Mouse (Mus musculus): Measurements from ENCODE around the gene Gngt2. TPM values are rescaled to one million over a fixed set of nuclear protein-coding genes. Genes with fewer than 3 reads are reported as not detected.

The Gngt2 gene
- polyA plus RNA-seq, 1 experiment from 2014 or later, result 13.7 TPM

DNA sequence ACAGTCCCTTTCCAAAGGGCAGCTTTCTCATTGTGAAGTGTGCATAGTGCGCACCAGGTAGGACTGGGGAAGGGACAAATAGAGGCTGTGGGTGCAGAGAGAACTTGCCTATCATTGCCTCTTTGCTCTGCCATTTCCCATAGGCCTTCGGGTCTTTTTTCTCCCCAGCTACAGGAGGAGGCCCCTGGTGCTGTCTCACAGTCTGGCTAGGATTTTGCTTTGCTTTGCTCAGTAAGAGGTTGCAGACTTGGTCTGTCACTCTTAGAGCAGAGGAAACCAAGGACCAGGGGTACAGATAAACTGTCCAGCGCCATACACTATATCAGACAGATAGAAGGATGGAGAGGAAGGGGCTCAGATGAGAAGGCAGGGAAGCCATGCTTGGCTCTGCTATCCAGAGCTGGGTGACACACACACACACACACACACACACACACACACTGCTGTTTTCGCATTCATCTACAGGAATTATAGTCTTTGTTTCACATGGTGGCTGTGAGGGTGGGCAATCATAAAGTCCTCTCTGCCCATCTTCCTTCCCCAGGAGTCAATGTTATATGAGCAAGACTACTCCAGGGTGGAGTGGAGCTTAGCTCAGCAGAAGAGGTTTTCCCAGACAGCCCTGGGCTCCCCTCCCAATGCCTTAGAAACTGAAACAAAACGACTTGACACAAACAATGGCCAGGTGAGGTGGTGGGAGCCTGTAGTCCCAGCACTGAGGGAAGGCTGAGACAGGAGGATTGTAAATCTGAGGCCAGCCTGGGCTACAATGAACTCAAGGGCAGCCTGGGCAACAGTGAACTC is 3.9 kb downstream of the Gngt2 start:
- no peak for ATAC-seq (ENCODE audit: insufficient number of reproducible peaks, insufficient read depth, low FRiP score, low read depth)
- H3K9ac ChIP-seq (replicated peaks; ENCODE audit: low read depth, low read length), result no peak overlapping the region
- peak overlapping the region; percentile 6; the same call in 1 of the 2 replicates for H3K4me3 ChIP-seq (ENCODE audit: low read depth, low read length)
- H3K27me3 ChIP-seq (ENCODE audit: control insufficient read depth, insufficient read depth, low read length), result no peaks in the 10 kb centered on the region; the same call in 1 of the 2 replicates
- H3K4me2 ChIP-seq (replicated peaks; ENCODE audit: low read depth, low read length), result peak overlapping the region; percentile 18
- H3K36me3 ChIP-seq (ENCODE audit: control insufficient read depth, insufficient read depth, low read length), result no peaks in the 10 kb centered on the region
- H3K9me3 ChIP-seq (ENCODE audit: control insufficient read depth, low read depth, low read length), result no peaks in the 10 kb centered on the region
- H3K4me1 ChIP-seq (ENCODE audit: control insufficient read depth, insufficient read depth, low read length), result peaks cover 16% of the 10 kb centered on the region; the same call in 1 of the 2 replicates
- WGBS, result 73% methylated on average over 5 of the region's 5 CpGs
- no peak overlapping the region for H3K27ac ChIP-seq (ENCODE audit: low read length)

- peak overlapping the region; percentile 6; the same call in 1 of the 2 replicates for H3K4me3 ChIP-seq (ENCODE audit: low read depth, low read length)
- H3K36me3 ChIP-seq (ENCODE audit: control insufficient read depth, insufficient read depth, low read length), result no peaks in the 10 kb centered on the region
- no peak for ATAC-seq (ENCODE audit: insufficient number of reproducible peaks, insufficient read depth, low FRiP score, low read depth)
- H3K9ac ChIP-seq (replicated peaks; ENCODE audit: low read depth, low read length), result no peak overlapping the region
- peak overlapping the region; percentile 18; the same call in 1 of the 2 replicates for H3K4me2 ChIP-seq (replicated peaks; ENCODE audit: low read depth, low read length)
- no peaks in the 10 kb centered on the region for H3K9me3 ChIP-seq (ENCODE audit: control insufficient read depth, low read depth, low read length)
- H3K27ac ChIP-seq (ENCODE audit: low read length), result peak overlapping the region; percentile 39; the same call in 1 of the 2 replicates
- peaks cover 14% of the 10 kb centered on the region; the same call in 1 of the 2 replicates for H3K4me1 ChIP-seq (ENCODE audit: control insufficient read depth, insufficient read depth, low read length)
- no peaks in the 10 kb centered on the region for H3K27me3 ChIP-seq (ENCODE audit: control insufficient read depth, insufficient read depth, low read length)
- 64% methylated on average over 10 of the region's 10 CpGs for WGBS
Observed at GRCm38 (mm10) chr11:95841498-95841830, 4.4 kb downstream of the Gngt2 start.

DNA sequence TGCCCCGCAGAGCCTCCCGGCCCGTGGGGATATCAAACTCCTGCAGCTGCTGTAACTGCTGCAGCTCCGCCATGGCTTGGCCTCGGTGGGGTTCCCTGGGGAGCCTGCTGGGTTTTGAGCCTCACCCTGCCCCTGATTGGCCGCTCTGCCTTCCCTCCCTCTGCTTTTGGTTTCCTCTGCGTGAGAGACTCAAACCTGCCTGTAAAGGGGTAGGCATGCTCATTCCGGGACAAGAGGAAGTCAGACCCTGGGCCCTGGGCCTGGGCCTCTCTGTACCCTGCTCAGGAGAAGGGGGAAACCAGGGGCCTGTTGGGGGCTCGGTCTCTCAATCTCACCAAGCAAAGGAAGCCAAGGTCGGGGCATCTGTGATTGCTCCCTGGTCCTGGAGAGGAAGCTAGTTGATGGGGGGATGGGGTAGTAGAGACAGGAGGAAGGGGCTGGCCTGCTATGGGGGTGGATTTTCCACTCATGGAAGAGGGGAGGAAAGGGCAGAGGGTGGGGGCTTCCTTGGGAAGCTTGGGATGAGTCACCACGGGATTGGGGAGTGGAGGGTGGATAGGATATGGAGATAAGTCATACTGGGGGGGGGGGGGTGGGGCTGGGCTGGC is 5.2 kb downstream of the Gngt2 start, which contains the start of gene Abi3:
Abi3 (minus strand) TSS at position 403 of the 608 bp plus-strand sequence.
- H3K4me3 ChIP-seq (ENCODE audit: low read depth, low read length), result peak within 1 kb of the TSS; percentile 6; the same call in 1 of the 2 replicates
- H3K9ac ChIP-seq (replicated peaks; ENCODE audit: low read depth, low read length), result no peak within 1 kb of the TSS
- 17% methylated on average over 11 of the region's 11 CpGs for WGBS
- peak within 1 kb of the TSS; percentile 39; the same call in 1 of the 2 replicates for H3K27ac ChIP-seq (ENCODE audit: low read length)
- no peaks in the 10 kb centered on the region for H3K9me3 ChIP-seq (ENCODE audit: control insufficient read depth, low read depth, low read length)
- no peaks in the 10 kb centered on the region for H3K27me3 ChIP-seq (ENCODE audit: control insufficient read depth, insufficient read depth, low read length)
- H3K4me1 ChIP-seq (ENCODE audit: control insufficient read depth, insufficient read depth, low read length), result peaks cover 8% of the 10 kb centered on the region; the same call in 1 of the 2 replicates
- no peaks in the 10 kb centered on the region for H3K36me3 ChIP-seq (ENCODE audit: control insufficient read depth, insufficient read depth, low read length)
- H3K4me2 ChIP-seq (replicated peaks; ENCODE audit: low read depth, low read length), result peak within 1 kb of the TSS; percentile 18; the same call in 1 of the 2 replicates
- ATAC-seq (ENCODE audit: insufficient number of reproducible peaks, insufficient read depth, low FRiP score, low read depth), result peak; percentile 33; the same call in 1 of the 2 replicates

DNA sequence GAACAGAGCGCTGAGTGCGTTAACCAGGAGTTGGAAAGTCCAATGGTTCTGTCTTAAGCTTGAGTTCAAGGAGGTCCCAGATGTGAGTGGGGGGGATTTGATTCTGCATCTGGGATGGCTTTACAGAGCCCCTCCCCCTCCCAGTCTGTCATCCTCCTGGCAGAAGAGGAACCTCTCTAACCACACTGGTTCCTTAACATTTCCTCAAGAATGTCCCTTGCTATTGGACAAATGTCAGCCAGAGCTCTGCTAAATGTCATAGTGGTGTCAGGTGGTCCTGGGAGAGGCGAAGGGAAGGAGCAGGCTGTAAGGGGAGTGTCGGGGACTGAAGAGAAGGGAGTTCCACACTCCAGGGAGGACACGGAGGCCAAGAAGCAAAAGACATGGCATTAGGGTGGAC is 5.9 kb downstream of the Gngt2 start:
- no peak for ATAC-seq (ENCODE audit: insufficient number of reproducible peaks, insufficient read depth, low FRiP score, low read depth)
- Histone ChIP-seq H3K4me1 (ENCODE audit: control insufficient read depth, insufficient read depth, low read length) (0 out of 2 replicates have a peak, but pooled peaks cover 4% of the 10 kb centered on the region), H3K27me3 (ENCODE audit: control insufficient read depth, insufficient read depth, low read length) (no peaks in the 10 kb centered on the region), H3K4me2 (replicated peaks; ENCODE audit: low read depth, low read length) (no peak overlapping the region), H3K9ac (replicated peaks; ENCODE audit: low read depth, low read length) (no peak overlapping the region), H3K9me3 (ENCODE audit: control insufficient read depth, low read depth, low read length) (no peaks in the 10 kb centered on the region), H3K4me3 (ENCODE audit: low read depth, low read length) (no peak overlapping the region), H3K36me3 (ENCODE audit: control insufficient read depth, insufficient read depth, low read length) (no peaks in the 10 kb centered on the region), H3K27ac (ENCODE audit: low read length) (no peak overlapping the region)
- 59% methylated on average over 5 of the region's 5 CpGs for WGBS

DNA sequence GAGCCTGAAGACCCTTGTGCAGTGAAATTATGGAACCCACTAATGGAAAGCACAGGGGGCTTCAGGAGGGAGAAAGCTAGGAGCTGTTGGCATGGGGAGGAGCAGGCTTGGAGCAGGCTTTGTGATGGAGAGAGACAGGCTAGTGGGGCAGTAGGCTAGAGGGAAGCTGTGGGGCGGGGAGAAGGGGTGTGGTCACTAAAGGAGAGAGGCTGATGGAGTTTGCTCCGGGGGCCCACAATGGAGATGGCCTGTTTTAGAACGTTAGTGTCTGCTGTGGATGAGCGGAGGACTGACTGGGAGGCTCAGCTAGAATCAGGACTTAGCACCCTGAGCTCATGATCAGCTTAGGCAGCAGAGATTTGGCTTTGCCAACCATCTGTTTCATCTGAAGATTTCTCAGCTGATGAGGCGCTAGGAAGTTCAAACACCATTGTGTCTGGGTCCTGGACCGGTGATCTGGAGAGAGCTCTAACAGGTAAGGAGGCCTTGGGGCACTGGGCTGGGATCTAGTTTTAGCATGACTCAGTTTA is 6.5 kb downstream of the Gngt2 start:
- H3K4me2 ChIP-seq (replicated peaks; ENCODE audit: low read depth, low read length), result no peak overlapping the region

GRCm38 (mm10) chr11:95844935-95845334 is 7.9 kb downstream of the Gngt2 start:
- no peaks in the 10 kb centered on the region for H3K36me3 ChIP-seq (ENCODE audit: control insufficient read depth, insufficient read depth, low read length)
- H3K4me1 ChIP-seq (ENCODE audit: control insufficient read depth, insufficient read depth, low read length), result 0 out of 2 replicates have a peak, but pooled peaks cover 4% of the 10 kb centered on the region
- 79% methylated on average over 4 of the region's 4 CpGs for WGBS
- no peak overlapping the region for H3K27ac ChIP-seq (ENCODE audit: low read length)
- ATAC-seq (ENCODE audit: insufficient number of reproducible peaks, insufficient read depth, low FRiP score, low read depth), result no peak
- H3K4me3 ChIP-seq (ENCODE audit: low read depth, low read length), result no peak overlapping the region
- H3K27me3 ChIP-seq (ENCODE audit: control insufficient read depth, insufficient read depth, low read length), result no peaks in the 10 kb centered on the region
- H3K9me3 ChIP-seq (ENCODE audit: control insufficient read depth, low read depth, low read length), result no peaks in the 10 kb centered on the region
- H3K9ac ChIP-seq (replicated peaks; ENCODE audit: low read depth, low read length), result no peak overlapping the region
- no peak overlapping the region for H3K4me2 ChIP-seq (replicated peaks; ENCODE audit: low read depth, low read length)

More for the DNA sequence above, 6.5 kb downstream of the Gngt2 start:
- no peak for ATAC-seq (ENCODE audit: insufficient number of reproducible peaks, insufficient read depth, low FRiP score, low read depth)
- Histone ChIP-seq H3K36me3 (ENCODE audit: control insufficient read depth, insufficient read depth, low read length) (no peaks in the 10 kb centered on the region), H3K4me3 (ENCODE audit: low read depth, low read length) (no peak overlapping the region), H3K27ac (ENCODE audit: low read length) (no peak overlapping the region), H3K9ac (replicated peaks; ENCODE audit: low read depth, low read length) (no peak overlapping the region), H3K27me3 (ENCODE audit: control insufficient read depth, insufficient read depth, low read length) (no peaks in the 10 kb centered on the region), H3K9me3 (ENCODE audit: control insufficient read depth, low read depth, low read length) (no peaks in the 10 kb centered on the region), H3K4me1 (ENCODE audit: control insufficient read depth, insufficient read depth, low read length) (0 out of 2 replicates have a peak, but pooled peaks cover 4% of the 10 kb centered on the region)
- WGBS, result 49% methylated on average over 6 of the region's 6 CpGs

GRCm38 (mm10) chr11:95850898-95851297 is 13.9 kb downstream of the Gngt2 start:
- 79% methylated on average over 2 of the region's 2 CpGs for WGBS
- Histone ChIP-seq H3K4me1 (ENCODE audit: control insufficient read depth, insufficient read depth, low read length) (no peaks in the 10 kb centered on the region), H3K36me3 (ENCODE audit: control insufficient read depth, insufficient read depth, low read length) (no peaks in the 10 kb centered on the region), H3K27ac (ENCODE audit: low read length) (no peak overlapping the region), H3K4me2 (replicated peaks; ENCODE audit: low read depth, low read length) (no peak overlapping the region), H3K9me3 (ENCODE audit: control insufficient read depth, low read depth, low read length) (no peaks in the 10 kb centered on the region), H3K27me3 (ENCODE audit: control insufficient read depth, insufficient read depth, low read length) (no peaks in the 10 kb centered on the region), H3K9ac (replicated peaks; ENCODE audit: low read depth, low read length) (no peak overlapping the region), H3K4me3 (ENCODE audit: low read depth, low read length) (no peak overlapping the region)
- ATAC-seq (ENCODE audit: insufficient number of reproducible peaks, insufficient read depth, low FRiP score, low read depth), result no peak

- Histone ChIP-seq H3K4me2 (replicated peaks; ENCODE audit: low read depth, low read length) (no peak overlapping the region), H3K27me3 (ENCODE audit: control insufficient read depth, insufficient read depth, low read length) (no peaks in the 10 kb centered on the region), H3K4me1 (ENCODE audit: control insufficient read depth, insufficient read depth, low read length) (0 out of 2 replicates have a peak, but pooled peaks cover 6% of the 10 kb centered on the region), H3K9me3 (ENCODE audit: control insufficient read depth, low read depth, low read length) (no peaks in the 10 kb centered on the region), H3K9ac (replicated peaks; ENCODE audit: low read depth, low read length) (no peak overlapping the region), H3K4me3 (ENCODE audit: low read depth, low read length) (no peak overlapping the region), H3K36me3 (ENCODE audit: control insufficient read depth, insufficient read depth, low read length) (no peaks in the 10 kb centered on the region), H3K27ac (ENCODE audit: low read length) (no peak overlapping the region)
- no peak for ATAC-seq (ENCODE audit: insufficient number of reproducible peaks, insufficient read depth, low FRiP score, low read depth)
- WGBS, result 48% methylated on average over 5 of the region's 5 CpGs
Observed at GRCm38 (mm10) chr11:95853684-95854083, 16.7 kb downstream of the Gngt2 start.
